In the genomic region with DNA sequence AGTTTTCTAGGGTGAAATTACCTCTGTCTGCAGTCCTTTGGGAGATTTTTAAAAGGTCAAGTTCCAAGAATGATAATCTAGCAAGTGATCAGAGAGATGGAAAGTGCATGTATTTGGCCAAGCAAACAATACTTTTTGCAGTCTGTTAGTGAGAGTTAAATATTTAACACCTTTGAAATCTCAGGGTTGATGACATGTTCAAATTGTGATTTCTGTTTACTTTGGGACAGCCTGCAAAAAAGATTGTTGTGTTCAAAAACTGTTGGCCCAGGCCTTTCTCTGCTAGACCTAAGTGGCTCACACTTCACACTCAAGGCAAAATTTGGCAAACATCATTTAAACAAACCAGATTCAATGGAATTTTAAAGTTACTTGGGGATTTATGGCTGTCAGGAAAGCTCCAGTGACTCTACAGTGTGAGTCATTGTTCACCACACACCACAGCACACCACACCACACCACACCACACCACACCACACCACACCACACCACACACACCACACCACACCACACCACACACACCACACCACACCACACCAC, we compare ENCODE assay signal across 21 mouse cellular contexts.
DNase-seq lines count a peak whose midpoint lies in the region; ATAC-seq and TF ChIP-seq lines count a peak whose summit lies in the region.
"Had no signal": no experiment of that assay in that cellular context is flagged by ENCODE, and none has a peak within 500 bp of the region (broad histone marks: within the 10 kb centered on the region; RNA-seq: fewer than 3 reads in every experiment).

No protein-coding gene starts in this region.

- no peak overlapping the region for H3K27ac ChIP-seq in embryonic facial prominence, embryonic 14.5 days (replicated peaks; ENCODE audit: low read depth, low read length)
- no peak overlapping the region for H3K27ac ChIP-seq in embryonic facial prominence, embryonic 10.5 days (replicated peaks)
- no peak overlapping the region for H3K27ac ChIP-seq in kidney, embryonic 14.5 days (ENCODE audit: low read depth, low read length)
- H3K27ac ChIP-seq in lung, embryonic 16.5 days (ENCODE audit: low read length) = no peak overlapping the region
- H3K27ac ChIP-seq in lung, postnatal 0 days (ENCODE audit: low read length) = no peak overlapping the region
- H3K27ac ChIP-seq in intestine, embryonic 16.5 days (ENCODE audit: low read length) = no peak overlapping the region
- H3K27ac ChIP-seq: embryonic facial prominence, embryonic 12.5 days; forebrain, embryonic 12.5 days; heart, adult 2 months; hindbrain, embryonic 12.5 days; hindbrain, postnatal 0 days had no signal

- H3K4me1 ChIP-seq in embryonic facial prominence, embryonic 14.5 days (ENCODE audit: control insufficient read depth, insufficient read depth, low read length) = no peaks in the 10 kb centered on the region
- peaks cover 13% of the 10 kb centered on the region for H3K4me1 ChIP-seq in embryonic facial prominence, embryonic 10.5 days
- peaks cover 6% of the 10 kb centered on the region for H3K4me1 ChIP-seq in kidney, embryonic 14.5 days (ENCODE audit: control insufficient read depth, insufficient read depth, low read length)
- no peaks in the 10 kb centered on the region for H3K4me1 ChIP-seq in lung, embryonic 16.5 days (replicated peaks; ENCODE audit: control insufficient read depth, insufficient read depth, low read length)
- no peaks in the 10 kb centered on the region for H3K4me1 ChIP-seq in lung, postnatal 0 days (ENCODE audit: insufficient read depth, low read depth, low read length)
- H3K4me1 ChIP-seq in intestine, embryonic 16.5 days (ENCODE audit: control insufficient read depth, insufficient read depth, low read length) = no peaks in the 10 kb centered on the region
- H3K4me1 ChIP-seq: embryonic facial prominence, embryonic 12.5 days had no signal

- H3K27me3 ChIP-seq in embryonic facial prominence, embryonic 14.5 days (replicated peaks; ENCODE audit: control insufficient read depth, insufficient read depth, low read length) = no peaks in the 10 kb centered on the region
- H3K27me3 ChIP-seq in embryonic facial prominence, embryonic 10.5 days (replicated peaks; ENCODE audit: low read depth, poor library complexity, severe bottlenecking) = no peaks in the 10 kb centered on the region
- no peaks in the 10 kb centered on the region for H3K27me3 ChIP-seq in kidney, embryonic 14.5 days (ENCODE audit: control insufficient read depth, insufficient read depth, low read length)
- H3K27me3 ChIP-seq in lung, embryonic 16.5 days (ENCODE audit: control insufficient read depth, insufficient read depth, low read depth, low read length) = no peaks in the 10 kb centered on the region
- H3K27me3 ChIP-seq in lung, postnatal 0 days (replicated peaks; ENCODE audit: insufficient read depth, low read length) = no peaks in the 10 kb centered on the region
- H3K27me3 ChIP-seq in intestine, embryonic 16.5 days (replicated peaks; ENCODE audit: control insufficient read depth, insufficient read depth, low read length) = no peaks in the 10 kb centered on the region
- H3K27me3 ChIP-seq: embryonic facial prominence, embryonic 12.5 days; forebrain, embryonic 12.5 days; heart, embryonic 12.5 days; hindbrain, embryonic 12.5 days had no signal

- DNase-seq in embryonic facial prominence, embryonic 14.5 days (ENCODE audit: low spot score) = peak; percentile 26
- no peak for DNase-seq in embryonic facial prominence, embryonic 10.5 days (ENCODE audit: low spot score)
- peak; percentile 9 for DNase-seq in kidney, adult 9 months
- DNase-seq in lung, postnatal 0 days (ENCODE audit: low spot score) = no peak
- DNase-seq: adrenal gland, postnatal 10 days; cerebellum, adult 11 months; cerebellum, adult 8-10 months; cerebellum, postnatal 14 days; embryo, embryonic 11 days; gastrocnemius, postnatal 10 days; heart, adult 2 months; heart, postnatal 4 days had no signal

- H3K36me3 ChIP-seq in embryonic facial prominence, embryonic 14.5 days (ENCODE audit: control insufficient read depth, insufficient read depth, low read length) = no peaks in the 10 kb centered on the region
- H3K36me3 ChIP-seq in embryonic facial prominence, embryonic 10.5 days (replicated peaks) = no peaks in the 10 kb centered on the region
- H3K36me3 ChIP-seq in kidney, embryonic 14.5 days (ENCODE audit: control insufficient read depth, insufficient read depth, low read length) = no peaks in the 10 kb centered on the region
- no peaks in the 10 kb centered on the region for H3K36me3 ChIP-seq in lung, embryonic 16.5 days (ENCODE audit: control insufficient read depth, insufficient read depth, low read length)
- no peaks in the 10 kb centered on the region for H3K36me3 ChIP-seq in lung, postnatal 0 days (ENCODE audit: insufficient read depth, low read length)
- no peaks in the 10 kb centered on the region for H3K36me3 ChIP-seq in intestine, embryonic 16.5 days (ENCODE audit: control insufficient read depth, insufficient read depth, low read length)
- H3K36me3 ChIP-seq: embryonic facial prominence, embryonic 12.5 days; forebrain, embryonic 12.5 days; heart, embryonic 12.5 days; hindbrain, embryonic 12.5 days had no signal

- no peak overlapping the region for H3K4me2 ChIP-seq in embryonic facial prominence, embryonic 14.5 days (ENCODE audit: low read depth, low read length)
- no peak overlapping the region for H3K4me2 ChIP-seq in kidney, embryonic 14.5 days (replicated peaks; ENCODE audit: low read depth, low read length)
- no peak overlapping the region for H3K4me2 ChIP-seq in lung, embryonic 16.5 days (ENCODE audit: low read depth, low read length)
- no peak overlapping the region for H3K4me2 ChIP-seq in lung, postnatal 0 days (replicated peaks; ENCODE audit: low read depth, low read length)
- no peak overlapping the region for H3K4me2 ChIP-seq in intestine, embryonic 16.5 days (ENCODE audit: low read depth, low read length)
- H3K4me2 ChIP-seq: embryonic facial prominence, embryonic 12.5 days; forebrain, embryonic 12.5 days; heart, embryonic 12.5 days; hindbrain, embryonic 12.5 days had no signal

- H3K4me3 ChIP-seq in embryonic facial prominence, embryonic 14.5 days (ENCODE audit: low read depth, low read length) = no peak overlapping the region
- H3K4me3 ChIP-seq in embryonic facial prominence, embryonic 10.5 days = no peak overlapping the region
- H3K4me3 ChIP-seq in kidney, embryonic 14.5 days (ENCODE audit: low read length) = no peak overlapping the region
- H3K4me3 ChIP-seq in lung, embryonic 16.5 days (ENCODE audit: low read length) = no peak overlapping the region
- H3K4me3 ChIP-seq in lung, postnatal 0 days (ENCODE audit: low read depth, low read length) = no peak overlapping the region
- H3K4me3 ChIP-seq in intestine, embryonic 16.5 days (ENCODE audit: low read length) = no peak overlapping the region
- H3K4me3 ChIP-seq: embryonic facial prominence, embryonic 12.5 days; forebrain, embryonic 12.5 days; heart, adult 2 months; heart, embryonic 12.5 days; hindbrain, embryonic 12.5 days had no signal

- TF ChIP-seq CTCF in lung, postnatal 0 days (IDR thresholded peaks at IDR 0.05) = no peak

- no peak overlapping the region for H3K9ac ChIP-seq in embryonic facial prominence, embryonic 14.5 days (ENCODE audit: low read depth, low read length)
- no peak overlapping the region for H3K9ac ChIP-seq in kidney, embryonic 14.5 days (ENCODE audit: low read depth, low read length)
- no peak overlapping the region for H3K9ac ChIP-seq in lung, embryonic 16.5 days (ENCODE audit: low read length)
- no peak overlapping the region for H3K9ac ChIP-seq in lung, postnatal 0 days (replicated peaks; ENCODE audit: low read depth)
- no peak overlapping the region for H3K9ac ChIP-seq in intestine, embryonic 16.5 days (ENCODE audit: low read depth, low read length)
- H3K9ac ChIP-seq: embryonic facial prominence, embryonic 12.5 days; forebrain, embryonic 12.5 days; heart, embryonic 12.5 days; hindbrain, embryonic 12.5 days had no signal

- no peak for TF ChIP-seq EP300 in lung, postnatal 0 days (IDR thresholded peaks at IDR 0.05)

- no peaks in the 10 kb centered on the region for H3K9me3 ChIP-seq in embryonic facial prominence, embryonic 14.5 days (ENCODE audit: control insufficient read depth, low read length)
- H3K9me3 ChIP-seq in embryonic facial prominence, embryonic 10.5 days = no peaks in the 10 kb centered on the region
- H3K9me3 ChIP-seq in kidney, embryonic 14.5 days (ENCODE audit: control insufficient read depth, low read length) = no peaks in the 10 kb centered on the region
- no peaks in the 10 kb centered on the region for H3K9me3 ChIP-seq in lung, embryonic 16.5 days (ENCODE audit: control insufficient read depth, low read length)
- H3K9me3 ChIP-seq in lung, postnatal 0 days (ENCODE audit: low read length) = no peaks in the 10 kb centered on the region
- H3K9me3 ChIP-seq in intestine, embryonic 16.5 days (ENCODE audit: control insufficient read depth, low read length) = no peaks in the 10 kb centered on the region
- H3K9me3 ChIP-seq: embryonic facial prominence, embryonic 12.5 days; forebrain, embryonic 12.5 days; heart, embryonic 12.5 days; hindbrain, embryonic 12.5 days had no signal

- ATAC-seq in embryonic facial prominence, embryonic 14.5 days (ENCODE audit: low read depth) = no peak
- ATAC-seq in kidney, embryonic 14.5 days (ENCODE audit: low FRiP score, low TSS enrichment) = no peak
- ATAC-seq in lung, embryonic 16.5 days (ENCODE audit: low read depth) = peak; percentile 12; the same call in 1 of the 2 replicates
- no peak for ATAC-seq in lung, postnatal 0 days
- no peak for ATAC-seq in intestine, embryonic 16.5 days
- ATAC-seq: forebrain, embryonic 16.5 days; hindbrain, postnatal 0 days had no signal

Comparison
In these comparisons a context has a peak if more than half of its experiments do, and no peak if none do; other contexts are left out.
1. DNase-seq: peak in embryonic facial prominence, embryonic 14.5 days (single experiment) and kidney, adult 9 months (single experiment); none in embryonic facial prominence, embryonic 10.5 days (single experiment) and lung, postnatal 0 days (single experiment).